Mouse (Mus musculus) kidney, adult 2 months (tissue): ENCODE measurements around the gene Tmco4.

ENCODE experiments used
- CTCF ChIP-seq: fragments of 200-500 bp; conservative IDR thresholded peaks from 2 replicates; pipeline ENCODE4 v1.5.1; 2011; ENCODE audit warnings: low read depth, mild to moderate bottlenecking, control low read depth, low read length, moderate library complexity, mixed read lengths; ENCODE audit not compliant: insufficient read depth, insufficient read length
- POLR2A ChIP-seq: fragments of 200-500 bp; IDR thresholded peaks from one replicate; pipeline ENCODE4 v1.6.1; 2011; ENCODE audit warnings: low read depth, low read length, control low read depth

GRCm38 (mm10) chr4:138966866-138967265 is 5.8 kb upstream of the Tmco4 start, which contains the start of gene Rnf186:
- TF ChIP-seq CTCF, result peak; percentile 34
- TF ChIP-seq POLR2A, result peak; percentile 80
